Mouse (Mus musculus): Measurements from ENCODE around the gene Vmn1r196. TPM values are rescaled to one million over a fixed set of nuclear protein-coding genes. Genes with fewer than 3 reads are reported as not detected.

Gene Vmn1r196
- total and polyA plus RNA-seq, 3 experiments, result not detected

GRCm38 (mm10) chr13:22335565-22335964, 45.8 kb downstream of the Vmn1r196 start:
- no peaks in the 10 kb centered on the region for H3K4me1 ChIP-seq (ENCODE audit: control insufficient read depth in 1 of 2, insufficient read depth in 2 of 2, low read length in 2 of 2)
- no peaks in the 10 kb centered on the region for H3K9me3 ChIP-seq (replicated peaks; ENCODE audit: insufficient read depth, low read length)
- no peak for TF ChIP-seq ZNF384 (IDR thresholded peaks at IDR 0.05; ENCODE audit: low read depth, low read length)
- TF ChIP-seq USF2 (IDR thresholded peaks at IDR 0.05; ENCODE audit: borderline replicate concordance in 1 of 2, insufficient read depth in 1 of 2, low read depth in 1 of 2, low read length in 2 of 2), result no peak
- no peak for TF ChIP-seq SIN3A (IDR thresholded peaks at IDR 0.05; ENCODE audit: low read length)
- no peak for TF ChIP-seq POLR2AphosphoS5 (IDR thresholded peaks at IDR 0.05; ENCODE audit: borderline replicate concordance, low read depth, low read length)
- TF ChIP-seq RAD21 (IDR thresholded peaks at IDR 0.05; ENCODE audit: low read depth, low read length), result no peak
- no peak for TF ChIP-seq JUND (IDR thresholded peaks at IDR 0.05; ENCODE audit: low read depth, low read length)
- no peak for TF ChIP-seq MEF2A (IDR thresholded peaks at IDR 0.05; ENCODE audit: extremely low read depth, insufficient replicate concordance, low read depth, low read length, poor library complexity, severe bottlenecking)
- TF ChIP-seq MYC (IDR thresholded peaks at IDR 0.05; ENCODE audit: low read depth, low read length), result no peak
- no peak for TF ChIP-seq POLR2A (IDR thresholded peaks at IDR 0.05; ENCODE audit: control insufficient read depth in 1 of 2, insufficient read depth in 1 of 2, low read depth in 1 of 2, low read length in 2 of 2, poor library complexity in 1 of 2)
- no peak for TF ChIP-seq TBP (IDR thresholded peaks at IDR 0.05; ENCODE audit: low read depth, low read length)
- TF ChIP-seq MXI1 (IDR thresholded peaks at IDR 0.05; ENCODE audit: low read depth, low read length), result no peak
- no peak for TF ChIP-seq ZC3H11A (IDR thresholded peaks at IDR 0.05; ENCODE audit: low read depth, low read length)
- TF ChIP-seq SMC3 (IDR thresholded peaks at IDR 0.05; ENCODE audit: low read depth, low read length), result no peak
- TF ChIP-seq NRF1 (IDR thresholded peaks at IDR 0.05; ENCODE audit: insufficient read depth, low read depth, low read length, poor library complexity, severe bottlenecking), result no peak
- no peak for TF ChIP-seq MAX (IDR thresholded peaks at IDR 0.05; ENCODE audit: low read length)
- TF ChIP-seq MYB (IDR thresholded peaks at IDR 0.05; ENCODE audit: low read depth, low read length), result no peak
- TF ChIP-seq ZMIZ1 (IDR thresholded peaks at IDR 0.05; ENCODE audit: low read depth, low read length), result no peak
- no peak for TF ChIP-seq E2F4 (IDR thresholded peaks at IDR 0.05; ENCODE audit: borderline replicate concordance, low read depth, low read length)
- TF ChIP-seq GABPA (IDR thresholded peaks at IDR 0.05; ENCODE audit: low read depth, low read length), result no peak
- TF ChIP-seq BHLHE40 (IDR thresholded peaks at IDR 0.05; ENCODE audit: borderline replicate concordance, low read depth, low read length), result no peak
- H3K79me2 ChIP-seq (ENCODE audit: control insufficient read depth, insufficient read depth, low read length, poor library complexity), result no peaks in the 10 kb centered on the region
- no peak overlapping the region for H3K9ac ChIP-seq (ENCODE audit: control insufficient read depth, low read depth, low read length, poor library complexity, severe bottlenecking)
- no peaks in the 10 kb centered on the region for H3K27me3 ChIP-seq (ENCODE audit: control insufficient read depth in 1 of 2, insufficient read depth in 2 of 2, low read length in 2 of 2)
- no peak overlapping the region for H3K4me3 ChIP-seq (ENCODE audit: control insufficient read depth in 1 of 2, insufficient read depth in 1 of 2, low read depth in 2 of 2, low read length in 2 of 2)
- H3K27ac ChIP-seq (ENCODE audit: control insufficient read depth, low read depth, low read length), result no peak overlapping the region
- no peak for DNase-seq (ENCODE audit: low read depth, low spot score)
- no peaks in the 10 kb centered on the region for H3K36me3 ChIP-seq (ENCODE audit: control insufficient read depth in 1 of 2, insufficient read depth in 2 of 2, low read length in 2 of 2)

Other genes with a start within 250 kb of the Vmn1r196 start
- gene Hist1h4i, start 248.6 kb upstream of the Vmn1r196 start, total RNA-seq (2012; rRNA removed), result 1,065 and 1,370 TPM in 2 replicates
- 10 to 100 TPM in 1 of 2 experiments, not detected in 1; 10.4 TPM for gene Hist1h4i, start 248.6 kb upstream of the Vmn1r196 start, polyA plus RNA-seq (2012; ENCODE audit: insufficient read depth in 1 of 2, insufficient read length in 2 of 2, low read depth in 1 of 2, low replicate concordance in 2 of 2, missing spikeins in 1 of 2)
- 766 and 975 TPM in 2 replicates for gene Hist1h2ag, start 247.0 kb upstream of the Vmn1r196 start, total RNA-seq (2012; rRNA removed)
- gene Hist1h2ag, start 247.0 kb upstream of the Vmn1r196 start, polyA plus RNA-seq (2012; ENCODE audit: insufficient read depth in 1 of 2, insufficient read length in 2 of 2, low read depth in 1 of 2, low replicate concordance in 2 of 2, missing spikeins in 1 of 2), result 1 to 10 TPM in 1 of 2 experiments, not detected in 1; 5.9 TPM
- 2,032 and 2,655 TPM in 2 replicates for gene Hist1h2bj, start 246.7 kb upstream of the Vmn1r196 start, total RNA-seq (2012; rRNA removed)
- gene Hist1h2bj, start 246.7 kb upstream of the Vmn1r196 start, polyA plus RNA-seq (2012; ENCODE audit: insufficient read depth in 1 of 2, insufficient read length in 2 of 2, low read depth in 1 of 2, low replicate concordance in 2 of 2, missing spikeins in 1 of 2), result 1 to 10 TPM in 1 of 2 experiments, not detected in 1; 4.7 TPM
- gene Vmn1r188, start 205.5 kb upstream of the Vmn1r196 start, total RNA-seq (2012; rRNA removed), result not detected in 2 replicates
- not detected for gene Vmn1r188, start 205.5 kb upstream of the Vmn1r196 start, polyA plus RNA-seq (2012; ENCODE audit: insufficient read depth in 1 of 2, insufficient read length in 2 of 2, low read depth in 1 of 2, low replicate concordance in 2 of 2, missing spikeins in 1 of 2)
- not detected in 2 replicates for gene Vmn1r189, start 184.1 kb upstream of the Vmn1r196 start, total RNA-seq (2012; rRNA removed)
- not detected for gene Vmn1r189, start 184.1 kb upstream of the Vmn1r196 start, polyA plus RNA-seq (2012; ENCODE audit: insufficient read depth in 1 of 2, insufficient read length in 2 of 2, low read depth in 1 of 2, low replicate concordance in 2 of 2, missing spikeins in 1 of 2)
- gene Vmn1r191, start 106.0 kb upstream of the Vmn1r196 start, total RNA-seq (2012; rRNA removed), result not detected in 2 replicates
- gene Vmn1r191, start 106.0 kb upstream of the Vmn1r196 start, polyA plus RNA-seq (2012; ENCODE audit: insufficient read depth in 1 of 2, insufficient read length in 2 of 2, low read depth in 1 of 2, low replicate concordance in 2 of 2, missing spikeins in 1 of 2), result not detected
- not detected in 2 replicates for gene Vmn1r192, start 98.8 kb upstream of the Vmn1r196 start, total RNA-seq (2012; rRNA removed)
- not detected for gene Vmn1r192, start 98.8 kb upstream of the Vmn1r196 start, polyA plus RNA-seq (2012; ENCODE audit: insufficient read depth in 1 of 2, insufficient read length in 2 of 2, low read depth in 1 of 2, low replicate concordance in 2 of 2, missing spikeins in 1 of 2)
- gene Vmn1r193, start 66.8 kb upstream of the Vmn1r196 start, total RNA-seq (2012; rRNA removed), result not detected in 2 replicates
- not detected for gene Vmn1r193, start 66.8 kb upstream of the Vmn1r196 start, polyA plus RNA-seq (2012; ENCODE audit: insufficient read depth in 1 of 2, insufficient read length in 2 of 2, low read depth in 1 of 2, low replicate concordance in 2 of 2, missing spikeins in 1 of 2)
- gene Vmn1r194, start 45.7 kb upstream of the Vmn1r196 start, total RNA-seq (2012; rRNA removed), result not detected in 2 replicates
- gene Vmn1r194, start 45.7 kb upstream of the Vmn1r196 start, polyA plus RNA-seq (2012; ENCODE audit: insufficient read depth in 1 of 2, insufficient read length in 2 of 2, low read depth in 1 of 2, low replicate concordance in 2 of 2, missing spikeins in 1 of 2), result not detected
- gene Vmn1r195, start 19.4 kb upstream of the Vmn1r196 start, total RNA-seq (2012; rRNA removed), result not detected in 2 replicates
- not detected for gene Vmn1r195, start 19.4 kb upstream of the Vmn1r196 start, polyA plus RNA-seq (2012; ENCODE audit: insufficient read depth in 1 of 2, insufficient read length in 2 of 2, low read depth in 1 of 2, low replicate concordance in 2 of 2, missing spikeins in 1 of 2)
- not detected in 2 replicates for gene Vmn1r197, start 34.7 kb downstream of the Vmn1r196 start, total RNA-seq (2012; rRNA removed)
- not detected for gene Vmn1r197, start 34.7 kb downstream of the Vmn1r196 start, polyA plus RNA-seq (2012; ENCODE audit: insufficient read depth in 1 of 2, insufficient read length in 2 of 2, low read depth in 1 of 2, low replicate concordance in 2 of 2, missing spikeins in 1 of 2)
- gene Vmn1r198, start 60.4 kb downstream of the Vmn1r196 start, total RNA-seq (2012; rRNA removed), result not detected in 2 replicates
- not detected for gene Vmn1r198, start 60.4 kb downstream of the Vmn1r196 start, polyA plus RNA-seq (2012; ENCODE audit: insufficient read depth in 1 of 2, insufficient read length in 2 of 2, low read depth in 1 of 2, low replicate concordance in 2 of 2, missing spikeins in 1 of 2)
- gene Vmn1r199, start 89.9 kb downstream of the Vmn1r196 start, total RNA-seq (2012; rRNA removed), result not detected in 2 replicates
- not detected for gene Vmn1r199, start 89.9 kb downstream of the Vmn1r196 start, polyA plus RNA-seq (2012; ENCODE audit: insufficient read depth in 1 of 2, insufficient read length in 2 of 2, low read depth in 1 of 2, low replicate concordance in 2 of 2, missing spikeins in 1 of 2)
- not detected in 2 replicates for gene Vmn1r200, start 100.5 kb downstream of the Vmn1r196 start, total RNA-seq (2012; rRNA removed)
- not detected for gene Vmn1r200, start 100.5 kb downstream of the Vmn1r196 start, polyA plus RNA-seq (2012; ENCODE audit: insufficient read depth in 1 of 2, insufficient read length in 2 of 2, low read depth in 1 of 2, low replicate concordance in 2 of 2, missing spikeins in 1 of 2)
- gene Vmn1r201, start 182.0 kb downstream of the Vmn1r196 start, total RNA-seq (2012; rRNA removed), result not detected in 2 replicates
- not detected for gene Vmn1r201, start 182.0 kb downstream of the Vmn1r196 start, polyA plus RNA-seq (2012; ENCODE audit: insufficient read depth in 1 of 2, insufficient read length in 2 of 2, low read depth in 1 of 2, low replicate concordance in 2 of 2, missing spikeins in 1 of 2)
- gene Vmn1r202, start 215.5 kb downstream of the Vmn1r196 start, total RNA-seq (2012; rRNA removed), result not detected in 2 replicates
- gene Vmn1r202, start 215.5 kb downstream of the Vmn1r196 start, polyA plus RNA-seq (2012; ENCODE audit: insufficient read depth in 1 of 2, insufficient read length in 2 of 2, low read depth in 1 of 2, low replicate concordance in 2 of 2, missing spikeins in 1 of 2), result not detected
- 0.04 TPM in 1 of 2 replicates, not detected in the other for gene Vmn1r203, start 228.2 kb downstream of the Vmn1r196 start, total RNA-seq (2012; rRNA removed)
- gene Vmn1r203, start 228.2 kb downstream of the Vmn1r196 start, polyA plus RNA-seq (2012; ENCODE audit: insufficient read depth in 1 of 2, insufficient read length in 2 of 2, low read depth in 1 of 2, low replicate concordance in 2 of 2, missing spikeins in 1 of 2), result under 1 TPM in 1 of 2 experiments, not detected in 1; 0.04 TPM

Data from MEL (cell line).